Mouse (Mus musculus): ENCODE results near the gene Gm5797.
A peak's percentile ranks its signal among the peaks of the same experiment; 100 is the strongest.
"Not testable (repeated sequence)": the region's sequence is repeated elsewhere in the genome, so short reads cannot be mapped to it uniquely, and the experiment has no call there.

The Gm5797 gene

GRCm38 (mm10) chr14:7332295-7332694 is at the start of gene Gm5797:
Gene Gm5797 (minus strand): TSS chr14:7332395.
- not testable (repeated sequence) for DNase-seq (ENCODE audit: low read depth, low spot score)

- DNase-seq (ENCODE audit: low read depth, low spot score), result not testable (repeated sequence)
These were observed 32.8 kb upstream of the Gm5797 start, which contains the start of gene Gm8374 for GRCm38 (mm10) chr14:7365034-7365433. Gene Gm8374 (minus strand): TSS chr14:7365134.

GRCm38 (mm10) chr14:7315093-7315492 is 17.1 kb downstream of the Gm5797 start:
- DNase-seq (ENCODE audit: low read depth, low spot score), result peak; percentile 1

GRCm38 (mm10) chr14:7314661-7315060 is 17.5 kb downstream of the Gm5797 start, which contains the start of gene Gm3739:
Gene Gm3739 (minus strand): TSS chr14:7315049.
- not testable (repeated sequence) for DNase-seq (ENCODE audit: low read depth, low spot score)

Measured in WW6 (cell line).